Mouse (Mus musculus): ENCODE measurements around the gene Cdc42ep5.

DNA sequence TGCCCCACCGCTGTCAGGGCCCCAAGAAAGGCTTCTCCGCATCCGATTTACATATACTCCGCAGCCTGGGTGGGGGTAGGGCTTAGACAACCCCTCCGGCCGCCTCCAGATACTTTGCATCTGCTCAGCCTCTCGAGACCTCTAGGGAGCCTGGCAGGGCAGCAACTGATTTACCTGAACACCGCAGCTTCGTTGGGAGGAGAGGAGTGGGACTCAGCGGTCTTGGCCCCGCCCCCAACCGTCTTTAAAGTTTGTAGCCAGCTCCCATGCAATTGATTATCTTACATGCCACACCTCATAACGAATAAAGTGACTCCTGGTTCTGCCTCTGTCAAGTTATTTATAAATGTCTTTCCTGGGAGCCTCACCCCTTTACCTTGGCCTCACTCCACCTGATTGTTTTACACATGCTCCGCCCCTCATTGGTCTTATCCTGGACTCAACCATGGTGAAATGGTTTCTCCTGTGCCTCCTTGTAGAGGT, 14.6 kb downstream of the Cdc42ep5 start, which contains the start of gene Leng9:
- TF ChIP-seq CTCF (IDR thresholded peaks at IDR 0.05; ENCODE audit: insufficient read depth, low read depth, low read length) (no peak), POLR2A (IDR thresholded peaks at IDR 0.05; ENCODE audit: insufficient read depth, low read depth, low read length) (no peak)
